Comparison of ENCODE assay signal across 9 mouse cellular contexts in genomic region chr14:80845576-80846269, GRCm38 (mm10).
DNase-seq lines count a peak whose midpoint lies in the region; ATAC-seq and TF ChIP-seq lines count a peak whose summit lies in the region.
"Had no signal": no experiment of that assay in that cellular context is flagged by ENCODE, and none has a peak within 500 bp of the region (broad histone marks: within the 10 kb centered on the region; RNA-seq: fewer than 3 reads in every experiment).

No protein-coding gene starts in this region.

- no peak overlapping the region for H3K27ac ChIP-seq in embryonic facial prominence, embryonic 13.5 days
- no peak overlapping the region for H3K27ac ChIP-seq in heart, embryonic 15.5 days
- no peak overlapping the region for H3K27ac ChIP-seq in liver, adult 2 months (replicated peaks; ENCODE audit: insufficient read depth, low read depth, low read length)

- H3K9ac ChIP-seq in embryonic facial prominence, embryonic 13.5 days, result 0 out of 2 replicates have a peak overlapping the region, but pooled peaks have one; percentile 27
- H3K9ac ChIP-seq in heart, embryonic 15.5 days, result no peak overlapping the region
- H3K9ac ChIP-seq in liver, adult 2 months (ENCODE audit: low read depth, low read length), result no peak overlapping the region

- H3K27me3 ChIP-seq in embryonic facial prominence, embryonic 13.5 days, result no peaks in the 10 kb centered on the region
- no peaks in the 10 kb centered on the region for H3K27me3 ChIP-seq in heart, embryonic 15.5 days
- H3K27me3 ChIP-seq in liver, adult 2 months (ENCODE audit: control insufficient read depth, insufficient read depth, low read length), result no peaks in the 10 kb centered on the region

- H3K4me3 ChIP-seq in embryonic facial prominence, embryonic 13.5 days, result peak overlapping the region; percentile 16; the same call in 1 of the 2 replicates
- no peak overlapping the region for H3K4me3 ChIP-seq in heart, embryonic 15.5 days
- H3K4me3 ChIP-seq in liver, adult 2 months (ENCODE audit: insufficient read depth, low read depth, low read length), result no peak overlapping the region
- H3K4me3 ChIP-seq: myocyte had no signal

- H3K4me1 ChIP-seq in embryonic facial prominence, embryonic 13.5 days, result no peaks in the 10 kb centered on the region
- no peaks in the 10 kb centered on the region for H3K4me1 ChIP-seq in heart, embryonic 15.5 days (replicated peaks)
- H3K4me1 ChIP-seq in liver, adult 2 months (ENCODE audit: control insufficient read depth, insufficient read depth, low read length), result no peaks in the 10 kb centered on the region

- no peaks in the 10 kb centered on the region for H3K79me2 ChIP-seq in liver, adult 2 months (ENCODE audit: control insufficient read depth, insufficient read depth, low read length)

- peak; percentile 64 for DNase-seq in 3T3-L1 (ENCODE audit: low read depth, low spot score)
- peak; percentile 62 for DNase-seq in adrenal gland, postnatal 14 days
- DNase-seq in kidney, postnatal 14 days, result peak; percentile 64
- peak; percentile 35 for DNase-seq in liver, adult 2 months (ENCODE audit: extremely low read depth, low read depth, low spot score)
- DNase-seq in ovary, adult 18-20 months (ENCODE audit: low spot score), result peak; percentile 5

- H3K4me2 ChIP-seq in embryonic facial prominence, embryonic 13.5 days, result peak overlapping the region; percentile 50
- H3K4me2 ChIP-seq in heart, embryonic 15.5 days, result peak overlapping the region; percentile 45; the same call in 1 of the 2 replicates

- 25% methylated on average over 14 of the region's 14 CpGs for WGBS in embryonic facial prominence, embryonic 13.5 days
- WGBS in heart, embryonic 15.5 days, result 28% methylated on average over 14 of the region's 14 CpGs
- 37% methylated on average over 14 of the region's 14 CpGs for WGBS in liver, adult 2 months

- no peaks in the 10 kb centered on the region for H3K36me3 ChIP-seq in embryonic facial prominence, embryonic 13.5 days
- no peaks in the 10 kb centered on the region for H3K36me3 ChIP-seq in heart, embryonic 15.5 days
- no peaks in the 10 kb centered on the region for H3K36me3 ChIP-seq in liver, adult 2 months (ENCODE audit: control insufficient read depth, insufficient read depth, low read length)

- peak; percentile 32; the same call in 1 of the 2 replicates for ATAC-seq in embryonic facial prominence, embryonic 13.5 days (ENCODE audit: insufficient number of reproducible peaks, insufficient read depth, low FRiP score, low TSS enrichment, low read depth)
- no peak for ATAC-seq in heart, embryonic 15.5 days (replicated peaks; ENCODE audit: insufficient number of reproducible peaks, insufficient read depth, low FRiP score, low read depth)
- no peak for ATAC-seq in inflammation-experienced regulatory T-cells, adult 6 months

- TF ChIP-seq CTCF in liver, adult 2 months (IDR thresholded peaks at IDR 0.05; ENCODE audit: low read depth, low read length), result peak; percentile 33; the same call in 1 of the 2 replicates

- no peaks in the 10 kb centered on the region for H3K9me3 ChIP-seq in embryonic facial prominence, embryonic 13.5 days
- H3K9me3 ChIP-seq in heart, embryonic 15.5 days (replicated peaks), result no peaks in the 10 kb centered on the region

- no peak for TF ChIP-seq POLR2A in liver, adult 2 months (IDR thresholded peaks at IDR 0.05; ENCODE audit: extremely low read depth, insufficient read depth, low read length)

Comparison
In these comparisons a context has a peak if more than half of its experiments do, and no peak if none do; other contexts are left out.
1. DNase-seq: peak in every context shown above with its lines; median percentile 64 in 3T3-L1; 64 in kidney, postnatal 14 days; 62 in adrenal gland, postnatal 14 days; 35 in liver, adult 2 months; 5 in ovary, adult 18-20 months.